Mouse (Mus musculus) liver, postnatal 0 days (tissue): Measurements from ENCODE around the gene Foxn1.

Experiments used
- CTCF ChIP-seq: sonication (generic); IDR thresholded peaks from 2 replicates; pipeline ENCODE4 v1.5.1; 2016; ENCODE audit warnings: antibody characterized with exemption, low read depth
- EP300 ChIP-seq: IDR thresholded peaks from 2 replicates; pipeline ENCODE4 v1.6.1; 2016; ENCODE audit warnings: antibody characterized with exemption, low read depth, mild to moderate bottlenecking

DNA sequence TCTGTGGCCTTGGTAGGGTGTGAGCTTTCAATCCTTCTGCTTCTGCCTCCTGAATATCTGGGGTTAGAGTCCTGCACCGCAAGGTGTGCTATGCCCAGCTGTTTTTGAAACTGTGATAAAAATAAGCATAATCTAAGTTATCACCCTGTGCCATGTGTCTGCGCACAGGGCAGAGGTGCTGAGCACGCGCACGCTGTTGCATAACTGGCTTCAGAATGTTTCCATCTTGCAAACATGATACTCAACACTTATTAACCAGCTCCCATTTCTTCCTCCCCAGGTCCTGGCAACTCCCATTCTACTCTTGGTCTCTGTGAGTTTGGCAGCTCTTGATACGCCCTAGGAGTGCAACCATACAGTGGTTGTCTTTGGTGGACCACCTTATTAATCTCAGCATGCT is 41.3 kb upstream of the Foxn1 start:
- TF ChIP-seq CTCF (no peak), EP300 (no peak)
